Mouse (Mus musculus): Measurements from ENCODE around the gene Chit1.
A peak's percentile ranks its signal among the peaks of the same experiment; 100 is the strongest.

Gene Chit1

DNA sequence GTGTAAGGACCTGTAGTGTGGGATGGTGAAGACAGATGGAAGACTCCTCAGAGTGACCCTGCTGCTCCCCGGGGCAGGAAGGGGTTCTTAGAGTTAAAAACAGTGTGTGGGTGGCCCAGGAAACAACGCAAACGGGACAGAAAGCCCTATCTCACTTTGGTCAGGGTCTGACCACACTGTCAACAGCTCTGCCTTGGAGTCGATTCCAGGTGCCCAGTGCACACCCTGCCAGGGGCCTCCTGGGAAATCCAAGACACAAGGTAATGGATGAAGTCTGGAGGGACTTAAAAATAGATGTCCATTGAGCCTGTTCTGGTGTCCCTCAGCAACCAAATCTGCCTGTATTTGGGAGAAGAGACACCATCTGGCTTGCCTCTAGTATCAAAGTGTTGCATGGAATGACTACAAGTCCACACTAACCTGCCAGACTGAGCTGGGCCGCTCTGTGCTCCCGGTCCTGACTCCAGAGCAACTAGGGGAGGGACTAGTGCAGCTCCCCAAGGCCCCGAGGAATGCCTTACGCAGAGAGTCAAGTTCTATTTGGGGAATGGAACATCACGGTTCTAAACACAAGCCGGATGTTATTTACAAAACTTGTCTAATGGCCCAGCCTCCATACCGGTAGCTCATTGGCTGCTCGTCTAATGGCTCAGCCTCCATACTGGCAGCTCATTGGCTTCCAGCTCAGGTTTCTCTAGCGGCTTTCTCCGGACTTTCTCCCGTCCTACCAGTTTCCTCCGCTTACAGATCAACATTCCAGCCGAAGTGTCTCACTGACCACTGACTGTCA is 12.1 kb upstream of the Chit1 start:
- peak; percentile 86 for DNase-seq (ENCODE audit: low read depth, low spot score)

DNA sequence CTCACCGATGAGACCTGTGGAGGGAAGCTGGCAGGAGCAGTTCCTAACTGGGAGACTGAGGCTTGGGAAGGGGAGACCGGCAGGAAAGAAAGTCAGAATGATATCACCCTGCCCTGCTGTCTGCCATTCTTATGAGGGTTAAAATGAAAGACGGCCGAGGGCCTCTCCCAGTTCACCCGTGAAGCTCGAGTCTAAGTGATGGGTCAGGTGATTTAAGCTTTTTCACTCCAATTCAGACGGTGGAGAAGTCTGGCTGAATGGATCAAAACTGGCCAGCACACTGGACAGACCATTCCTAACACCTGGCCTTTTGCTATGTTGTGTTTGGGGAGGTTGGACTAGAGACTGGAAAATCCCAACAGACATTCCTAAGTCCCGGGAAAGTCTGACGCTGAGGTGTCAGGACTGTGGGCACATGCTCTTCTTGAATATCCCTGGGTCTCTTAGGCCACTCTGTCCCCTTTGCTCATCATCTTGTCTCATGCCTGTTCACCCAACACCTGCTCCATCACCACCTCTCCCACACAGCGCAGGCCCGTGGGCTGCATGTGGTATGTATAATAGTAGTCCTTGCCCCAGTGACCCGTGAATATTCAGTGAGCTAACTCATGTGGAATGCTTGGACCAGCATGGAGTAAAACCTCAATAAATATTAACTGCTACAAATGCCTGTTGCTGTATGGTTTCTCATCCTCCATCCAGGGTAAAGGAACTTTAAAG is 11.4 kb upstream of the Chit1 start:
- DNase-seq (ENCODE audit: low read depth, low spot score), result no peak

DNA sequence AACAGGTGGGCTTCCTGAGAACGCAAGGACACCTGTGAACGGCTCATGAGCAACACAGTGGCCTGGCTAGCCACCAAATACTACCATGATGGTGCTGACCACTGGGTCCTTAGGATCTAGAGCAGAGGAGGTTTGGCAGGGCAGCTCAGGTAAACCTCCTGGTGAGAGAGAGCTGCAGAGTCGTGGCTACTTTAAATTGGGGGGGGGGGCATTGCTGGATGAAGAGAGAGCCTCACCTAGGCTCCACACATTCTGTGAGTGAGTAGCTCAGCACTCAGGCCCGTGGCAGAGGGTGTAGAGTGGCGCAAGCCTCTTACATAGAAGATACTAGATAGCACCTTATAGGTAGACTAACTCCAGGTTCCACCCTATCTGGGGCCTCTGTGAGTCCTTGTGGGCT is 10.6 kb upstream of the Chit1 start:
- DNase-seq (ENCODE audit: low read depth, low spot score), result no peak

DNA sequence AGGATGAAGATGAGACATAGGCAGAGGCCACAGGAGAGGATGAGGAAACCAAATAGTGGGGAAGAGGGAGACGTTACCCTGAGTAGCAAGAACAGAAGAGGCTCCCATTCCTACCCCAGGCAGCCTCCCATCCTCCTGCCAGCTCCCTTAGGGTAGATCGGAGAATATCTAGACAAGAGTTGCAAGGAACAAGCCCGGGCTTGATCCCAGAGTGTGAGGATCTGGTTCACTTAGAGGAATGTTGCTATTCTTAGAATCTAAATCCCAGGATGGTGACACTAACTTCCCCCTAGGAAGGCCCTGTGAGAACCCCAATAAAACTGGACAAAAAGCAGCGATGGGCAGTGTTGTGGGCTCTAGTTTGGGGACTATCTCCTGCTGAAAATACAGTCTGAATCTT is 10.1 kb upstream of the Chit1 start:
- DNase-seq (ENCODE audit: low read depth, low spot score), result no peak

DNA sequence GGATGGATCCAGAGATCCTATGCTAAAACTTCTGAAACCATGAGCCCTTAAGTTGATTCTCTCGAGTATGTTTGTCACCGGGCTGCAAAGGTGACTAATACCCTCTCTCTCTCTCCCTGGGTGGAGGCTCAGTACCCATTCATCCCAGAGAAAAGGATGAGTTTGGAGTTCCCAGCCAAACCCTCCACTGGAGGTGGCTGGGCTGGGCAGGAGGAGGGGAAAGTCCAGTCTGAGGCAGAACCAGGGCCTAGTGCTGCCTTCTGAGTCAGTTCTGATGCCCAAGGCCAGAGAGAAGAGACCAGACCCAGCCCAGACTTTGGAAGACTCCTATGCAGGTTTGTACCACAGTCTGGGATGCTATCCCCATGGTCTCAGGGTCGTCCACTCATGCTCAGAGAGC is 9.4 kb upstream of the Chit1 start:
- DNase-seq (ENCODE audit: low read depth, low spot score), result no peak

DNA sequence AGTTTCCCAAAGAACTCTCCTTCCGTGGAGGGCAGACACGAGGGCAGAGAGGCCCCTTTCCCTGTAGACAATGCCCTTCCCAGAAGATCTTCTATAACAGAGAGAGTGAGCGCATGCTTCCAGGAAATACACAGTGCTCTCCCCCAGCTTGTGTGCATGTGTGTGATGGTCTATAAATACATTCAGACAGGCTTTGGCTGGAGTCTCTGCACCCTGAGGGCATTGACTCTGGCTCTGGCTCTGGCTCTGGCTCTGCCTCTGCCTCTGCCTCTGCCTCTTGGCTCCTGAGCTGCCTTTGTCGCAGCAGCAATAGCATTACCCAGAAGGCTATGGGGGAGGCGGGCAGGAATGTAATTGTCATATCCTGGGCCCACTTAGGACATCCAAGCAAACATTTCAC is 7.2 kb upstream of the Chit1 start:
- DNase-seq (ENCODE audit: low read depth, low spot score), result no peak

DNA sequence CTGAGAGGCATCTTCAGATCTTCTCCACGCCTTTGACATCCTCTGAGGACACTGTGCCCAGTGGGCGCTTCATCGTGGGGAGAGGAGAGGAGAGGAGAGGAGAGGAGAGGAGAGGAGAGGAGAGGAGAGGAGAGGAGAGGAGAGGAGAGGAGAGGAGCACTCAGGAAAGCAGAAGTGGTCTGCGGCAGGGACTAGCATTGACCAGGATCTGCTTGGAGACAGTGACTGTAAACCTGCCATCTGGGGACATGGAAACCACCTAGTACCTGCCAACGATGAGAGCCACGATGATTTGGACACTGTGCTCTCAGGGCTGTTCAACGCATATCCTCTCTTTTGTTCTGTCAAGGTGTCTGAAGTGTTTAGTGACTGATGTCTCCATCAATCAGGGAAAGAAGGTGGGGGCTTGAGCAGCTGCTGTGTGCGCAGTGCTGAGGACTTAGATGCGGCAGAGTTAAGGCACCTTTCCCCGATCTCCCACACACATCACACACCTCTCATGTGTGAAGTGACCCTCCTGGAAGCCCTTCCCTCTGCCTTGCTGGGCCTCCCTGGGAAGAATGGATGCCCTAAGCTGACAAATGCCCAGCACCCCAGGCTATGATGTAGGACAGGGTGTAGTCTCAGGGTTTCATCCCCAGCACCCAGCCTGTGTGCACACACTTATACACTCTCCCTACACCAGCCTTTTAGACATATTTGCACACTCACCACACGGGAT is 5.8 kb upstream of the Chit1 start:
- no peak for DNase-seq (ENCODE audit: low read depth, low spot score)

DNA sequence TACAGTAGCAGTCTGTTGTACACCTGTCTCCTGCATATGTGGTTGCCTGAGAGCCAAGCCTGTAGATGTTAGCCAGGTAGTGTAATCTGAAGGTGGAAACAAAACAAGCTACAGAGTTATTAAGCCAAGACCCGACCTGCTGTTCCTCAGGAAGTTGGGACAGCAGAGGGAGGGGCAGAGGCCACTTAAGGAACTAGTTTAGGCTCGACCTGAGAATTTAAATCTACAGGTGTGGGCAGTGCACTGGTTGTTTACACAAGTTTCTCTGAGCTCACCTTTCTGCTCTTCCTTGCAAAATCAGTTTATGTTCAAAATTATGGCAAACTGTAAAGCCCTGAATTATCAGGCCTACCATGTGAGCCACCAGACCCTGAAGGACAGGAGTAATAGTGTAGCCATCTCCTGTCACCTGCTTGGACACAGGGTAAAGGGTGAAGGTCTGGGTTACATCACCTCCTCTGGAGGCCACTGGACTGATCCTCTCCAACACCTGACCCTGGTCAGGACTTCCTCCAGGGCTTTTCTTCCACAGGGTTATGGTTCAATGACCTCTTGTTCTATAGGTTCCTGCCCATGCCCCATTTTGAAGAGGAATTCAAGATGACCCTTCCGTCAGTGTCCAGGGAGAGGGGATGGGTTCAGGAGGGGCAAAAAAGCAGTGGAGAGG is 5.1 kb upstream of the Chit1 start:
- DNase-seq (ENCODE audit: low read depth, low spot score), result no peak

DNA sequence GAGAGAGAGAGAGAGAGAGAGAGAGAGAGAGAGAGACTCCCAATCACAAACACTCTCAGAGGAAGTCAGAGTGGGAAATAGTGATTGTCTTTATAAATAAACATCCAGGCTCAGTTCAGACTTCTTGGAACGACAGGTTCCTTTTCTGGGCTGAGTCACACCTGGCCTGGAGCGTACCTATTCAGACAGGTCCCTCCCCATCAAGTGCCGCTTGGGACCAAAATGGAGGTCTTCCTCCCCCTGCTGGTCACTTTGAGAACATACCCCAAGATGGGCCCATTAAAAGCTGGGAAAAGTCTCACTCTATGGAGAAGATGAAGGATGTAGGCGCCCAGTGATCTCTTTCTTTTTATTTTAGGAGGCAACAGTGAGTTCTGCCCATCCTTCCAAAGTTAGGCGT is 4.3 kb upstream of the Chit1 start:
- no peak for DNase-seq (ENCODE audit: low read depth, low spot score)

DNA sequence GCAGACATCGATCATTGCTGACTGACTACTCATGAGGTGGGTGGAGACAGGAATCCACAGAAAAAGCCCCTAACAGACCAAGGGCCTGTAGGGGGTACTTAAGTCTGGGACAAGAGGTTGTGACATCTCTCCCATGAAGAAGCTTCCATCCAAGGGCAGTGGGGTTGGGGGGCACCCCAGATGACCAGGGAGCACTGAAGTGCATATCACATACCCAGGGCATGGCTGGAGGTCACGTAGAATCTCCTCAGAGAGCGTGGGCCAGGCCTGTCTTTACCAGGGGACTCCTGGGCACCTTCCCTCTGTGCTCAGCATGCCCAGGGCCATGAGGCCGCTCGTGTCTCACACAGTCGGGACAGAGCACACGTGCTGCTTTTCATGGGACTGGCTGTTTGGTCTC is 3.3 kb upstream of the Chit1 start:
- no peak for DNase-seq (ENCODE audit: low read depth, low spot score)

DNA sequence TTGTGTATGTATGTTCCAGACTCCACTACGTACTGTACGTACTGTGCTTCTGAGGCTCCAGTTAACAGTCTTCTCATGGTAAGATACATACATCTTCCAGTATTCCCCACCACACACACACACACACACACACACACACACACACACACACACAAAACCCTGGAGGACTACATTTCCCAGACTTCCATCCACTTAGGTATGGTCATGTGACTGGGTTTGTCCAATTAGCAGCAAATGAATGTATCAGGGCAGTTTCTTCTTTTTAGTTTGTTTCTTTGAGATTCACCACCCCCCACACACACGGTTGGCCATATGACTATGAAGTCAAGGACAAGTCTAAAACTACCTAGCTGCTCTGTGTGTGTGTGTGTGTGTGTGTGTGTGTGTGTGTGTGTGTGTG is 1.0 kb upstream of the Chit1 start:
- no peak for DNase-seq (ENCODE audit: low read depth, low spot score)

DNA sequence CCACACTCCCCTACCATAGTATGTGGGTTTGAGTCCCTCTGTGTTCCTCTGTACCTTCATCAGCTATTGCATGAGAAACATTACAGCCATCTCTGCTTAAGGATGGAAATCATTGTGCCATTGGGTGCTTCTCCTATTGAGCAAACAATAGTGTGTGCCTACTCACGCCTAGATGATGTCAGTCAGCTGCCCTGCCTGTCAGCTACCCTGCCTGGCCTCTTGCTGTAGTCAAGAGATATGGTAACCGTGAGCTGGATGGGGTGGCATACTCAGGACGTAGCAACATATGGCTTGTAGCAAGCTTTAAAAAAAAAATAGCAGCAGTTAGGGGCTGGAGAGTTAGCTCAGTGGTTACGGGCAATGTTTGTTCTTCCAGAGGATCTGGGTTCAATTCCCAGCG is 593 bp upstream of the Chit1 start:
- no peak for DNase-seq (ENCODE audit: low read depth, low spot score)

DNA sequence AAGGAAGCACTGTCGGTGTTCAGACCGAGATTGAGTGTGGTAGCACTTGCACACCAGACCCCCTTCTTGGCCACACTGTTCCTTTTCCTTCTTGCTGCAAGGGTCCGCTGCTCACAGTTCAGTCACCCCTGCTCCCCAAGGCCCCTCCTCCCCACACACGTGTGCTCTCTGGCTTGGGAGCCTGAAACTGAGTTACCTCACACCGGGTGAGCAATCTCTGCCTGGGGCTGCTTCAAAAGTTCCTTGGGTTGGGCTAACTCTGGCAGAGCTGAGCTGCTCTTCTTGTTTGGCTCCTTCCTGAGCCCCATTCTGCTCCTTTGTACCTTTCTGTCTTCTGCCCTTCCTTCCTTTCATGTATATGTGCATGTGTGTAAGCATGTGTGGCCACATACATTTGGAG is 2.5 kb downstream of the Chit1 start:
- DNase-seq (ENCODE audit: low read depth, low spot score), result no peak

DNA sequence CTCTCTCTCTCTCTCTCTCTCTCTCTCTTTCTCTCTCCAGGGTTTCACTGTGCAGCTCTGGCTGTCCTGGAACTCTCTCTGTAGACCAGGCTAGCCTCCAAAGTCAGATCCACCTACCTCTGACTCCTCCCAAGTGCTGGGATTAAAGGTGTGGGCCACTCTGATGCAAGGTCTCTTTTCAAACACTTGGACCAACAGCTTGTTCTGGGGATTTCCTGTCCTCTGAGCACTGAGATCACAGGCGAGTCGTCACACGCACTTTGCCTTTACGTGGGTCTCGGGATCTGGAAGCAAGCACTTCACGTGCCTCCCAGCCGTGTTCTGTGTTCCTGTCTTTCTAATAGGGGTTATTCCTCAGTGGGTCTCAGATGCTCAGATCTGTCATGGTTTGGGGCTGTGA is 3.0 kb downstream of the Chit1 start:
- DNase-seq (ENCODE audit: low read depth, low spot score), result no peak

DNA sequence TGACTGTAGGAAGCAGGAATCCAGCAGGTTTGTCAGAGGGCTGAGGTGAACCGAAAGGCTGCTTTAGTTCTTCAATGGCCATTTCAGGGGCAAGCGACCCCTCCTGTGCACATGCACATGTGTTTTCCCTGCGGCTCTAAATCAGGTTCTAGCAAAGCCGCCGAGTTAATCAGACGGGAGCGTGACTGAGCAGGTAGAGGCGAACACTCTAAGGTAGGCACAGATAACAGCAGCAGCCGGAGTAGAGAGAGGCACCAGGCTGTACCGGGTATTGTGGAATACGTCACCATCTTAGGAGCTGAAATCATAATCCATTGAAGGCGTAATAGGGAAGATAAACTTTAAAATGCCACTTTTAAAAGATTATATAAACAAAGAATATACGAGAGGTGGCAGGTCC is 3.7 kb downstream of the Chit1 start:
- no peak for DNase-seq (ENCODE audit: low read depth, low spot score)

DNA sequence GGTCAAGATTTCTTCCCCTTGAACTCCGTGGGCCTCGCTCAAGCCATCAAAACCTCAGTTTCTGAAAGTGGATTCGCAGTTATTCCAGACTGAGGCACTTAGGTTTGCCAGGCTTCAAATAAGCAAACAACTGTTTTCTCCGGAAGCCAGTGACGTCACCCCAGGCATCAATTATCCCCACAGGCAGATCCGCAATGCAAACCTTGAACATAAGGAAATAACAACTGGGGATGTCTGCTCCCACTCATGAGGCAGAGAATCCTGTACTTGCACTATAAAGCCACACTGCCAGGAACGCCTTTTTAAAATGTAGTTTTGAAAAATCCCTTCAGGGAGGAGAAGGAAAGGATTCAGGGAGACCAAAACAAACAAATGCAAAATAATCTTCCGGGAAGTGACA is 4.4 kb downstream of the Chit1 start:
- peak; percentile 36 for DNase-seq (ENCODE audit: low read depth, low spot score)

DNA sequence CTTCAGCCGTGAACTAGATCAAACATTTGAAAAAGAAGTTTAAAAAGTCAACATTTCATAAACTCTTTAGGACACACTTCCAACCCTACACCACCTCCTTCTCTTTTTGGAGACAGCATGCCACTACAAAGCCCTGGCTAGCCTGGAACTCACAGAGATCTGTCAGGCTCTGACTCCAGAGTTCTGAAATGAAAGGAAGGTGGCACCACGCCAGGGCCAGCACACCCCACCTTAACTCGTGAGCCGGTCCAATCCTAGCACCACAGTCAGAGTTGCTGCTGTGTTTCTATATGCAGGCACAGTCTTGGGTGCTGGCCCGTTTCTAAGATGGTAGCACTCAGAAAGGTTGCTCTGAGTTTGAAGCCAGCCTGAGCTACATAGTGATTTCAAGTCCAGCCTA is 6.1 kb downstream of the Chit1 start:
- no peak for DNase-seq (ENCODE audit: low read depth, low spot score)

DNA sequence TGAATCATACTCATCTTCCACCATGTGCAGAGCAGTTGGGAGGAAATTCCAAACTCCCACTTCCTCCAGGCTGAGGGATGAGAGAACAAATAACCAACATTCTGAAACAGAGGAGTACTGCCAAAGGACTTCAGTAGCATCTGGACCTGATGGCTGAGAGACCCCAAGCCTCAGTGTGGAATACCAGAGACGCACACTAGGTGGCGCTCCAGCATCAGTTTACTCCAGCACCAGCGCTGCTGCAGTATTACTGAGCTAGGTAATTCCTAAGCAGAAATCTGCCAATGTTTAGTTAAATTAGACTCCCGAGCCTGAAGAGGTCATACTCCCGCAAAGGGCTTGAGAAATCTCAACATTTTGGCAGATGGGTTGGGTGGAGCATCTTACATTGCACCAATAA is 9.1 kb downstream of the Chit1 start:
- DNase-seq (ENCODE audit: low read depth, low spot score), result peak; percentile 65

DNA sequence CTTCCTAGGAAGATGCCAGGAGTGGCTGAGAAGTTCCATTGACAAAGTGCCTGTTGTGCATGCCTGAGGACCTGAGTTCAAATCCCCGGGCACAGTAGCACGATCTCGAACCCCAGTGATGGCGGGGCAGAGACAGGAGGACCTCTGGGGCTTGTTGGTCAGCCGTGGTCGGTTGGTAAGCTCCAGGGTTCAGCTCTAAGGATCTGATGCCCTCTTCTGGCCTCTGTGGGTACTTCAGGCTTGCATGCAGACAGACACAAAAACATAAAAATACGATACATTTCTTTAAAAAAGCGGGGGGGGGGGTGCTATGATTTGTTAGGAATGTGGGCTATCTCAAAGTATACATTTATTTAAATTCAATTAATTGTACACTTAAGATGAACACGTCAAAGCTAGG is 11.2 kb downstream of the Chit1 start:
- no peak for DNase-seq (ENCODE audit: low read depth, low spot score)

DNA sequence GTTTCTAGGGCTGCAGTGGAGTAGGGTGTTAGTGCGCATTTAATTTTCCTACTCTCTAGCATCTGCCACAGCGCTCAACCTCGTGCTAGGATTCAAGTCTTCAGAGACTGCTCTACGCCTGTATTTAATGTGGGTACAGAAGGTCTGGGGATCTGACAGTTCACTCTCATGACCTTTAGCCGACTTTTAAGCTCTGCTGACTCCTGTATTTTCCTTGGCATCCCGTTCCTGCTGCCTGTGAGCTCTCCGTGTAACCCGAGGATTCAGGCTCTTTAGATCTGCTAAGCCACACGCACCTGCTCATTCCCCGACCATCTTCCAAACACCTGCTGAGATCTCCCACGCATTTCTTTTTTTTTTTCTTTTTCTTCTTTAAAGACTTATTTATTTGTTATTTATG is 22.3 kb downstream of the Chit1 start:
- DNase-seq (ENCODE audit: low read depth, low spot score), result peak; percentile 4

DNA sequence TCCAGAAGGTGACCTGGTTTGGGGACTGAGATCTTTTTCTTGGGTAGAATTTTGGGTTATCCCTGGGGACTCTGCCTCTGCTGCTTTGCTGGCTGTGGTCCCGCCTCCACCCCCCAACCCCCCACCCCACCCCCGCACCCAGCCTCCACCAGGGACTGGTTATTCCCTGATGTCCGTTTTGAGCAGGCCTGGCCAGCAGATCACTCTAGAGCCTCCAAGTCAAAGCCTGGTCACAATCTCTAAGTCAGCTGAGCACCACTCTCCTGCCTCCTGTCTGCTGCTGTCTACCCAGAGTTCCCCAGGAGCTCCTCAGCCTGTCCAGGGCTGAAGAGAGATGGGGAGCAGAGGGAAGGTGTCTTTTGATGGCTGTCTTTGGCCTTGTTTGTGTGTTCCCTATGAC is 25.3 kb downstream of the Chit1 start:
- no peak for DNase-seq (ENCODE audit: low read depth, low spot score)

DNA sequence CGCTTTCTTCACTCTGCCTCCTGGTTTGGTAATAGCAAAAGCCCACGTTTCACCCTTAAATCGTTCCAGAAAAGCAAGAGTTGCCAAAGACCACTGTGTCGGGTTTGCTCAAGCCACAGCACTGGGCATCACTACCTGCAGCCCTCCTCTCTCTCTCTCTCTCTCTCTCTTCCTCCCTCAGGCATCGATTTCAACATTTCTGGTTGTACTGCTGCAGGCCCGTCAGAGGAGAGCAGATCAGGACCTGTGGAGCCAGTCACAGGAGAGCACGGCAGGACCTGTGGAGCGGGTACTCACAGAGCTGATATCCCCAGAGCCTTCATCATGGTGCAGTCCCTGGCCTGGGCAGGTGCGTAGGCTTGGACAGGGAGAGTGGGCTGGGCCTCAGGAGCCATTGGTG is 27.4 kb downstream of the Chit1 start:
- no peak for DNase-seq (ENCODE audit: low read depth, low spot score)
